Mouse (Mus musculus) layer of hippocampus, postnatal 14 days (tissue): ENCODE results near the gene Cbx6. TPM values are rescaled to one million over a fixed set of nuclear protein-coding genes. Genes with fewer than 3 reads are reported as not detected.
"Not testable (repeated sequence)": the region's sequence is repeated elsewhere in the genome, so short reads cannot be mapped to it uniquely, and the experiment has no call there.

ENCODE experiments used
- DNase-seq, 2 experiments: peaks; one replicate each; pipeline ENCODE4 v3.0.0; 2021 to 2022; ENCODE audit warnings: low spot score in 2 of 2, mixed read lengths in 1 of 2
- total RNA-seq, 2 experiments: library from RNA; stranded (reverse); gene quantifications; 2 replicates each; pipeline ENCODE4 v1.2.3; 2021

Gene Cbx6
- total RNA-seq, 2 experiments from 2014 or later: 389 to 413 TPM

DNA sequence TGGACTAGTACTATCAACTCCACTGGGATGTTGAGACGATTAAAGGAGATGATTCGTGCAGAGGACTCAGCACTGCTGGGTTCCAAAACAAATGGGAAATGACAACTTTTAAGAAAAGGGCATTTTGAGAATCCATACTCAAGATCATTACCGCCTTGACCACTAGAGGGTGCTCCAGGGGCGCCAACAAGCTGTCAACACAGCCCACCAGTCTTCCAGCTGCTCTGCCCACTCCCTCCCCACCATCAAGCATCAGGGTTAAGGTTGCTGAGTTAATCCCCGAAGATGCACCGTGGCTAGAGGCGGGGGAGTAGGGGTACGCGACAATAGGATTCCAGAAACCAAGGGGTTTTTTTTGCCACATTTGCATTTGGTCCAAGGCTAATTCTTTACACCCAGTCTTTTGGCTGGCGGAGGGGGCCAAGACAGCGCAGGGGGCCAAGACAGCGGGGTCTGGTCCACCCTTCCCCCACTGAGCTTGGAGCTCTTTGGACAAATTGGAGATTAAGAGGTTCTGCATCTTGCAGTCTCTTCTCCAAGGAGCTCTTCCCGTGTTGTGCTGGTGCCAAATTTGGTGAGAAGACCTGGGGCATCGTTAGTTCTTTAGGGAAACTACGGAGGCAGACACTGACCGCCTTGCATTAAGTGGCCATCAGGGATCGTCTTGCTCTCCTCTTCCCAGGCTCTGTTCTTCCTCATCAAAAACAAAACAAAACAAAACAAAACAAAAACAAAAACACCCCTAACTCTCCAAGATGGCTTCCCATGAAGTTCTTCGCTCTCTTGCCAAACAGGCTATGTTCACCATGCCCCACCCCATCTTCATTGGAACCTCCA lies 2.2 kb downstream of the Cbx6 start:
- DNase-seq: peak; percentile 70 to 85

GRCm38 (mm10) chr15:79830388-79830787 lies 4.1 kb downstream of the Cbx6 start:
- peak; percentile 79 to 88 for DNase-seq

GRCm38 (mm10) chr15:79829431-79829830 lies 5.1 kb downstream of the Cbx6 start:
- no peak for DNase-seq

- DNase-seq: peak in 1 of 2 experiments; percentile 46
Observed at GRCm38 (mm10) chr15:79828366-79829035, 6.0 kb downstream of the Cbx6 start.

- no peak for DNase-seq
Observed at GRCm38 (mm10) chr15:79827778-79828210, 6.7 kb downstream of the Cbx6 start.

DNA sequence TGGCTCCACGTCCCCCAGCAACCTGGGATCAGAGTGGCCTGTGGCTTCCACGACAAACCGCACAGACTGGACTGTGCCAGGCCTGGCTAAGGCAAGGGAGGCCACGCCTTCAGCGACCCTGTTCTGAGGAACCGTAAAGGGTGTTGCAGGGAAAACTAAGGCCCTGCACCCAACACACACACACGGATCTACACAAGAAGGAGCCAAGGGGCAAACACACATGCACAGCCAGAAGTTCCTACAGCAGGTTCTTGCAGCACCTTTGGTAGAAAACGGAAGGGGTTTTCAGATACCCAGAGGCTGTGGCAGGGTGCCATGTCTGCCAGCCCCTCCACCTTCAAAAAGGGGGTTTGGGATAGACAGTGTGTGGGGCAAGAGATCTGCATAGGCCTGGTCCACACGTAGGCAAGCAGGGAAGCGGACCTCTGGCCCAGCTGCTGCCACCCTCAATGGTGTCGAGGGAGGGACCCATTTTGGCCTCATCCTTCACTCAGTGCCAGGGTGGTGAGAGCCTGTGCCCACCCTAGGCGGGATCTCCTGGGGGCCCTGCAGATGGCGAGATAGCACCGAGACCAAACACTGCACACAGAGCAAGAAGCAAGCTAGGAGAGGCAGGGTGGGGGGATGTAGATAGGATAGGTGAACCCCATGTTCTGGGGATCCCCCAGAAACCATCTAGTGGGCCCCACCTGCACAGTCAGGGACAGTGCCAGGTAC lies 7.3 kb downstream of the Cbx6 start:
- DNase-seq: no peak

- DNase-seq: no peak
Observed at GRCm38 (mm10) chr15:79826221-79826935, 8.1 kb downstream of the Cbx6 start.

- peak in 1 of 2 experiments; percentile 31 for DNase-seq
Observed at GRCm38 (mm10) chr15:79825146-79825825, 9.2 kb downstream of the Cbx6 start.

DNA sequence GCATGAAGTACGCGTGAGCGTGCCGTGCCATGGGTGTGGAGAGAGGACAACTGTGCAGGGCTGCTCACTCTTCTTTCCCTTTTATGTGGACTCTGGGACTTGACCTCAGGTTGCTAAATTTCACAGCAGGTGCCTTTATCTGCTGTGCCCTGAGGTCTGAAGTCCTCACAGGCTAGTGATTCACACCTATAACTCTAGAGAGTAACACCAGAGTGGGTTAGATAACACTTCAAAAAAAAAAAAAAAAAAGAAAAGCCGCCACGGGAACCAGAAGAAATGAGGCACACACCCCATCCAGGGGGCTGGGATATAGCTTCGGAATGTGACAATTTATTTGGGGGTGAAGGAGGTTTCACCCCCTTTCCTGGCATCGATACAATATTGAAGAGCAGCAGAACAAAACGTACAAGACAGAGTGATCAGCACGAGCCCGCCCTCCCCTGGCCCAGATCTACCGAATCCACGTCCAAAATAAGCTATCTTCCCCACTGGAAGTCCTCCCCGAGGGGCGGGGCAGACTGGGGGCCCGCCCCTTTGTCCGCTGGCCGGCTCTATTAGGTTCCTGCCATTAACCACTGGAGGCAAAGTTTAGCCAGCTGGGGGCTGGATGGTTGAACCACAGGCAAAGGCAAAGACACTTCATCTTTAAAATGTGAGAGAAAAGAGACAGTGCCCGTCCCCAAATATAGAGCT lies 10.8 kb downstream of the Cbx6 start:
- peak in 1 of 2 experiments; percentile 19 for DNase-seq

GRCm38 (mm10) chr15:79822265-79823199 lies 12.0 kb downstream of the Cbx6 start:
- DNase-seq: no peak

GRCm38 (mm10) chr15:79818325-79818724 lies 16.2 kb downstream of the Cbx6 start:
- no peak for DNase-seq

DNA sequence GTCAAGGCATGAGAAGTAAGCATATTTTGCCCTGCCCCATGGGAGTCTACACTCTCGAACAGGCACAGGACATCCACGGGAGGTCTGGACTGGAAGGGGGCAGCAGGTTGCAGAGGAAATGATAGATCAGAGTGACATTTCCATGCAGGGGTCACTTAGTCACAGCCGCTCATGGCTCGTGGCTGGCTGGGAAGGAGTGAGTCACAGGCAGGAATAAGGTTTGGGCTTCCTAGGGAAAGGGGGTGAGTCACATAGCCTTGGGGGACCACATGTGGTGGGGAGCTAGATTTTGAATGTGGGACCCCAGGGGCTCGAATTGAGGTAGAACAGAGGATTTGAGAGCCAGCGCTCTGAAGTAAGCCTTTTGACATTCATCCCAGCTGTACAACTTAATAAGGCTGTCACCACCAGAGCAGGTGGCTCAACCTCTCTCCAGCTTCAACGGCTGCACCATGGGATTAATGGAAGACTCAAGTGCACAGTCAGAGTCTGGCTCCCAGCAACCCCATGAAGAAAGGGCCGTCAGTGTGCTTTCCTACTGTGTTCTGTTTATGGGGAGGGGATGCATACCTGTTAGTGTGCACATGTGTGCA lies 20.7 kb downstream of the Cbx6 start:
- no peak for DNase-seq

- DNase-seq: not testable (repeated sequence)
Observed at GRCm38 (mm10) chr15:79812840-79813239, 21.6 kb downstream of the Cbx6 start.

GRCm38 (mm10) chr15:79810997-79811396 lies 23.5 kb downstream of the Cbx6 start:
- no peak for DNase-seq

GRCm38 (mm10) chr15:79810061-79810460 lies 24.4 kb downstream of the Cbx6 start:
- no peak for DNase-seq

GRCm38 (mm10) chr15:79808658-79809057 lies 25.8 kb downstream of the Cbx6 start:
- DNase-seq: no peak

DNA sequence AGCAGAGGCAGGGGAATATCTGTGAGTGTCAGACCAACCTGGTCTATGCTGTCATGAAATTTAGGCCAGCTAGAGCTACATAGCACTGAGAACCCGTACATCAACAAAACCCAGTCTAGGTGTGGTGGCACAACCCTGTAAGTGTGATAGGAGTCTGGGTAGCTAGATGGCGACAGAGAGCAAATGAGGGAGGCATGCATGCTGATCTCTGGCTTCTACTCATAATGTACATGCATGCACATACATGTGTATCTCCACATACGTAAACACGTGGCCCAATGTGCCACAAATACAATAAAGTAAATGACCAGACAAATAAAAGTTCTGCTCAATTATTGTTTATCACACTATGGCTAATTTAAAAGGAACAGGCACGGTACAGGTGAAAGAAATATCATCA lies 26.4 kb downstream of the Cbx6 start:
- DNase-seq: peak in 1 of 2 experiments; percentile 22

DNA sequence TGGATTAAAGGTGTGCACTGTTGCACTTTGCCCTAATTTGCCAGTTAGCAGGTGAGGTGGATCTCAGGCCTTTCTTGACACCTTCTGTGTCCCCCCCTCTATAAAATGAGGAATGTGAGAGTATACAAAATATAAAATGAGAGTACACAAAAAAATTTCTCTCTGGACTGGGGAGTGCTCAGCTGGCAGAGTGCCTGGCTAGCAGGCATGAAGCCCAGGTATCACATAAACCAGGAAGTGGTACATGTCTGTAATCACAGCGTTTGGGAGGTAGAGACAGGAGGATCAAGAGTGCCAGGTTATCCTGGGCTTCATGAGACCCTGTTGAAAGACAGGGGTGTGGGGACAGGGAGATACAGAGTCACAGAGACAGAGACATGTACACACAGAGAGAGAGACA lies 27.4 kb downstream of the Cbx6 start:
- DNase-seq: no peak
